Mouse (Mus musculus) myocyte (in vitro differentiated cells): ENCODE results near the gene Gstp1.

ENCODE experiments used
- MAX ChIP-seq: IDR thresholded peaks from one replicate; pipeline ENCODE4 v1.6.1; 2011; ENCODE audit warnings: low read depth, mild to moderate bottlenecking, control low read depth
- REST ChIP-seq: IDR thresholded peaks from one replicate; pipeline ENCODE4 v1.6.1; 2011; ENCODE audit warnings: mild to moderate bottlenecking, control low read depth, moderate library complexity; ENCODE audit not compliant: insufficient read depth, insufficient read length

DNA sequence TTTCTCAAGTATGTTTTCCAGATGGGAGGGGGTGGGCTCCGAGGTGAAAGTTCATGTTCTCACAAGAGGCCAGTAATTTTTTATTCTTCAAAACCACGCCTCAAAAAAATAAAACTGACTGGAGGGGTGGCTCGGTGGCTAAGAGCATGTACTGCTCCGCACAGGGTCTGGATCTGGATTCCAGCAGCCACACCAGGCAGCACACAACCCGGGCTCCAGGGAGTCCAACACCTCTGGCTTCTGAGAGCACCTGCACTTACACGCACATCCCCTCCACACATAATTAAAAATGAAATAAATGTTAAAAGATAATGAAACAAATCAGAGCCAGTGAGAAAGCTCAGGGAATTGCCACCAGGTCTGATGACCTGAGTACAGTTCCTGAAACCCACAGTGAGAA, 28.5 kb upstream of the Gstp1 start:
- TF ChIP-seq MAX (no peak), REST (no peak)
